Mouse (Mus musculus) erythroblast, embryonic 14.5 days (primary cell): ENCODE measurements around the gene Ak5. TPM values are rescaled to one million over a fixed set of nuclear protein-coding genes. Genes with fewer than 3 reads are reported as not detected.

Experiments
- H3K27me3 ChIP-seq: 2 replicates; pipeline ENCODE4 v1.6.1; 2012; ENCODE audit warnings: inconsistent platforms; ENCODE audit not compliant: control insufficient read depth
- H3K36me3 ChIP-seq: 2 replicates; pipeline ENCODE4 v1.6.1; 2012; ENCODE audit warnings: mild to moderate bottlenecking, inconsistent platforms; ENCODE audit not compliant: control insufficient read depth
- H3K4me1 ChIP-seq: 2 replicates; pipeline ENCODE4 v1.6.1; 2012; ENCODE audit warnings: inconsistent platforms; ENCODE audit not compliant: control insufficient read depth
- H3K4me3 ChIP-seq: replicated peaks from 2 replicates; pipeline ENCODE3; 2012; ENCODE audit warnings: moderate library complexity, mild to moderate bottlenecking, inconsistent platforms
- H3K9me3 ChIP-seq: 2 replicates; pipeline ENCODE4 v1.6.1; 2012; ENCODE audit warnings: low read length, inconsistent platforms, mixed read lengths; ENCODE audit not compliant: control insufficient read depth
- GATA1 ChIP-seq: IDR thresholded peaks from 2 replicates; pipeline ENCODE4 v1.6.1; 2012; ENCODE audit warnings: low read length, inconsistent platforms, mixed read lengths
- TAL1 ChIP-seq: IDR thresholded peaks from 3 replicates; pipeline ENCODE4 v1.6.1; 2012; ENCODE audit warnings: low read length, inconsistent platforms, mixed read lengths
- polyA plus RNA-seq: library from polyadenylated mRNA; stranded (reverse); fragments of >175 nt; gene quantifications from 2 replicates; pipeline ENCODE4 v1.2.3, GENCODE M21; 2012

Gene Ak5
- polyA plus RNA-seq, 1 experiment: not detected

DNA sequence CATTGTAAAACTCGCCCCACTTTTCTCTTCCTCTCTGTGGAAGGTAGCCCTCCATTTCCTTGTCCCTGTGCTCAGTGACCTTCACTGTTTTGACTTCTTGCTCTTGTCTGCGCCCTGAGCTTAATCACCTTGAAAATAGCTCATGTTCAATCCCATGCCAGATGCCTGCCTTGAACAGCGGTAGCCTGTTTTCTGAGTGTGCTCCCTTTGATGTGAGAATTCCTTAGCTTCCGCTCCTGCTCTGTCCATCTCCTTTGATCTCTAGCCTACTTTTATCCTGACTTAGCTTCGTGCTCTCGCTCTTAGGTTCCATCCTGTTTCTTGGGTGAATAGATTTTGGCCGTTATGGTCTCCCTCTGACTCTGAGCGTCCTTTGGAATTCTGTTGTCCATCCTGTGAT lies 31.1 kb upstream of the Ak5 start:
- no peaks in the 10 kb centered on the region for H3K9me3 ChIP-seq
- H3K4me1 ChIP-seq: no peaks in the 10 kb centered on the region
- H3K36me3 ChIP-seq: no peaks in the 10 kb centered on the region
- H3K27me3 ChIP-seq: peaks cover 3% of the 10 kb centered on the region
- H3K4me3 ChIP-seq: no peak overlapping the region
- TF ChIP-seq TAL1 (no peak), GATA1 (no peak)

DNA sequence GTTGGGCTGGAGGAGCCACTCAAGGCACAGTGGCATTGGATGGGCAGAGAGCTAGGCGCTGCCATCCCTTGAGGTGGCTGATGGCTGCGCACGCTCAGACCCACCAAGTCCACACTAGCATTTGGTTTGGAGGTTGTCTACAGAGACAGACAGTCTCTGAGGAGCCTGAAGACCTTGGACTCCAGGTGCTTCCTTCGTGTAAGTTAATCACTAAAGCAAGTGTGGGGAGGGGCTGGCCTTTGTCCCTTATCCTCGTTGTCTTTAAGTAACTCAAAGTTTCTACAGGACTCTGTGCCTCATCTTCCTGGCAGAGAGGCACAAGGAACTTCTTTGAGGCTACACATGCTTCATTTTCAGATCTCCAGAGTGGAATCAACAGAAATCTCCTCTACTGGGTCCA lies 29.9 kb upstream of the Ak5 start:
- H3K27me3 ChIP-seq: peaks cover 3% of the 10 kb centered on the region
- no peak overlapping the region for H3K4me3 ChIP-seq
- no peak for TF ChIP-seq TAL1
- no peak for TF ChIP-seq GATA1
- H3K4me1 ChIP-seq: no peaks in the 10 kb centered on the region
- H3K36me3 ChIP-seq: no peaks in the 10 kb centered on the region
- H3K9me3 ChIP-seq: no peaks in the 10 kb centered on the region

DNA sequence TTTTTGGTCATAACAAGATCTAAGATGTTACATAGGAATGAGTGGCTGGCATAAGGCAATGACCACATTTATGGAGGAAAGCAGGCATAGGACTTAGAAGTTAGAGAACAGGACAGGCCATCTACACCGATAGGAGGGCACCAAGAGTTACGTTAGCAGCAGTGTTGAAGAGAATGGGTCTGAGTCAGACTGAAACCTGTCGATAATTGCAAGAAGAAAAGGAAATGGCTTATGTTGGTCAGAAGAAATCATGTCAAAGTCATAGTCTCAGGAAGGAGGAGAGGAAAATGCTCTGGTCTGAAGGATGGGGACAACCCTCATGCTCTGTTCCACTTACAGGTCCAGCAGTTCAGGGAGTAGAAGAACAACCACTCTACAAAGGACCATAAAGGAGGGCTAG lies 26.8 kb upstream of the Ak5 start:
- no peaks in the 10 kb centered on the region for H3K9me3 ChIP-seq
- H3K4me3 ChIP-seq: no peak overlapping the region
- H3K27me3 ChIP-seq: peaks cover 3% of the 10 kb centered on the region
- TF ChIP-seq TAL1 (no peak), GATA1 (no peak)
- no peaks in the 10 kb centered on the region for H3K36me3 ChIP-seq
- H3K4me1 ChIP-seq: no peaks in the 10 kb centered on the region

DNA sequence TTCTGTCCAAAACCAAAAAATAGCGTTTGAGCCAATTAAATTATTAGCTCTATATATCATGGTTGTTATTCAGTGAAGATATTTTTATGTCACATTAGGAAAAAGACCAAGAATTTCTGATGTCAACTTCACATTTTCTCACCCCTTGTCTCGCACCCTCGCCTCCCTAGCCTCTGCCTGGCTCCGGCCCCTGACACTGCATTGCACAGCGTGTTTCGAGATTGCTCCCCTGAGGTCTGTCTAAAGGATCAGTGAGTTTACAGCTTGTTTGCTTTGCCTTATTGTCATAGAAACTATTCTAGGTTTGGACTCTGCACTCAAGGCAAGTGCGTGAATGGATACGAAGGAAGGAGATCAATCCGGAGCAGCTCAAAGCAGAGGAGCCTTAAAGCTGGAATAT lies 20.9 kb upstream of the Ak5 start:
- TF ChIP-seq GATA1 (no peak), TAL1 (no peak)
- no peaks in the 10 kb centered on the region for H3K36me3 ChIP-seq
- H3K9me3 ChIP-seq: no peaks in the 10 kb centered on the region
- H3K4me3 ChIP-seq: no peak overlapping the region
- no peaks in the 10 kb centered on the region for H3K27me3 ChIP-seq
- H3K4me1 ChIP-seq: no peaks in the 10 kb centered on the region

- Histone ChIP-seq H3K4me1 (no peaks in the 10 kb centered on the region), H3K4me3 (no peak overlapping the region), H3K9me3 (no peaks in the 10 kb centered on the region), H3K36me3 (no peaks in the 10 kb centered on the region), H3K27me3 (no peaks in the 10 kb centered on the region)
- TF ChIP-seq GATA1 (no peak), TAL1 (no peak)
These were observed 20.4 kb upstream of the Ak5 start for GRCm38 (mm10) chr3:152688532-152688931.

DNA sequence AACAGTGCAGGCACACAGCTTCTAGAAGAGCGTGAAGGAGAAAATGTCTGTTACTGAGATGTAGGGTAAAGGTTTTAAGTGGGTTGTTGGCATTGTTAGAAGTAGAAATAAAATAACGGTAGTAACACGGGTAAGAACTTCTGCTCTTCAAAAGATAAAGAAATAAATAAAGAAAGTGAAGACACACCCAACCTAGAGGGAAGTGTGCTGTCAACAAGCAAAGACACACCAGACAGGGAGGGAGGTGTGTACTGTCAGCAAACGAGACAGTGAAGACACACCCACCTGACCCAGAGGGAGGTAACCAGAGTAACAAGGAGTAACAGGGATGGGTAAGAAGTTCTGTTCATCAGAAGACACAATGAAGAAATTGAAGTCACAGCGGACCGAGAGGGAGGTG lies 6.5 kb upstream of the Ak5 start:
- Histone ChIP-seq H3K9me3 (no peaks in the 10 kb centered on the region), H3K36me3 (no peaks in the 10 kb centered on the region), H3K4me1 (no peaks in the 10 kb centered on the region; the same call in 1 of the 2 replicates), H3K27me3 (peaks cover 4% of the 10 kb centered on the region), H3K4me3 (no peak overlapping the region)
- TF ChIP-seq TAL1 (no peak), GATA1 (no peak)

DNA sequence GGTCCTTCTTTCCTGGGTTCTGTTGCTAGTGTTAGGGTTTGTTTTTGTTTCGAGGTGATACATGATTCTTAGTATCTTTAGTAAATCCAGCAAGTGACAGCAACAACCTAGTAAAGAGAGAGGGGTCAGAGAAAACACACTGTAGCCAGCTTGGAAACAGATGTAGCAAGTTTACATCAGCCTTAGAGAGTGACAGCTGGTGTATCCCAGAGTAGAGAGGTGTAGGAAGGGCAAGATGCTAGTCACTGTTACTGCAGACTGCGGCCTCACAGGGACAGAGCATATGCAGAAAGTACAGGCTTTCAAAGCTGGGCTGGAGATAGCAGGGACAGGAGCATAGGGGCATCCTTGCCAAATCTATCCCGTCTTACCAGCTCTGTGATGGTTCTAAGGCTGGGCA lies 1.6 kb upstream of the Ak5 start:
- H3K36me3 ChIP-seq: no peaks in the 10 kb centered on the region
- no peak overlapping the region for H3K4me3 ChIP-seq
- peaks cover 47% of the 10 kb centered on the region for H3K27me3 ChIP-seq
- no peaks in the 10 kb centered on the region; the same call in 1 of the 2 replicates for H3K4me1 ChIP-seq
- TF ChIP-seq GATA1: no peak
- TF ChIP-seq TAL1: no peak
- H3K9me3 ChIP-seq: no peaks in the 10 kb centered on the region

GRCm38 (mm10) chr3:152668793-152669192 lies 633 bp upstream of the Ak5 start:
- Histone ChIP-seq H3K4me3 (no peak overlapping the region), H3K4me1 (no peaks in the 10 kb centered on the region), H3K9me3 (no peaks in the 10 kb centered on the region), H3K27me3 (peaks cover 50% of the 10 kb centered on the region), H3K36me3 (no peaks in the 10 kb centered on the region)
- TF ChIP-seq GATA1 (no peak), TAL1 (no peak)

GRCm38 (mm10) chr3:152667356-152668211 lies 576 bp downstream of the Ak5 start:
- Histone ChIP-seq H3K4me1 (no peaks in the 10 kb centered on the region), H3K4me3 (no peak overlapping the region), H3K36me3 (no peaks in the 10 kb centered on the region), H3K27me3 (peaks cover 50% of the 10 kb centered on the region), H3K9me3 (no peaks in the 10 kb centered on the region)
- no peak for TF ChIP-seq TAL1
- TF ChIP-seq GATA1: no peak
